Comparison of ENCODE assay signal across 8 mouse cellular contexts in the genomic region with DNA sequence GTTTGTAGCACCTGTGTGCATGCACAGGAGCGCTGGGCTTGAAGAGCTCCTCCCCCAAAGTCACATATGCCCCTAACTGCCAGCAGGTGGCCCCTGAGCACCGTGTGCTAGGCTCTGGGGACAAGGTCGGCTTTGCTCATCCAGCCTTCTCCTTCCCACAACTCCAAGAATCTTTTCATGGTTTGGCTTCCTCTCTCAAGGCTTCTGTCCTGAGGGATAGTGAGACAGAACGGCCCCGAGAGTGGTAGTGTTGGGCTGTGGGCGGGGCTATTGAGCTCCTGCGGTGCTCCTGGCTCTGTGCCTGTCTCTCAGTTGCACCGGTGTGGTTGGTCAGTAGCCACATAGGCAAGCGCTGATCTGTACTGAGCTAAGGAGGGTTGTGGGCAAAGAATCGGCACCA.
A peak's percentile ranks its signal among the peaks of the same experiment; 100 is the strongest.
DNase-seq lines count a peak whose midpoint lies in the region; ATAC-seq and TF ChIP-seq lines count a peak whose summit lies in the region.

No protein-coding gene starts in this region.

- intact Hi-C loops in left cerebral cortex, adult 2 months (cut with DNase I) = loop anchor here (2.0 to 10.0 kb wide), 4 partner anchors 396 to 1309 kb away; no protein-coding TSS in a partner anchor

- H3K4me3 ChIP-seq in cerebellum, adult 2 months (replicated peaks; ENCODE audit: insufficient read depth, low read depth, low read length) = no peak overlapping the region
- peak overlapping the region; percentile 30; the same call in 1 of the 2 replicates for H3K4me3 ChIP-seq in left cerebral cortex, adult 2 months

- H3K27me3 ChIP-seq in cerebellum, adult 2 months (ENCODE audit: control insufficient read depth, insufficient read depth, low read length) = no peaks in the 10 kb centered on the region

- no peak overlapping the region for H3K27ac ChIP-seq in cerebellum, adult 2 months (ENCODE audit: insufficient read depth, low read length)
- H3K27ac ChIP-seq in left cerebral cortex, adult 2 months = no peak overlapping the region

- no peak for TF ChIP-seq POLR2A in cerebellum, adult 2 months (IDR thresholded peaks at IDR 0.05; ENCODE audit: borderline replicate concordance, insufficient read depth, low read length)

- no peaks in the 10 kb centered on the region for H3K4me1 ChIP-seq in cerebellum, adult 2 months (ENCODE audit: control insufficient read depth, insufficient read depth, low read length)

- peak; percentile 80 for DNase-seq in heart, adult 11 months
- DNase-seq in heart, adult 9 months (ENCODE audit: low spot score in 2 of 2) = no peak
- peak; percentile 8 to 24 for DNase-seq in cerebellum, adult 2 months
- peak; percentile 79 for DNase-seq in forelimb bud, embryonic 11.5 days (ENCODE audit: low read depth, low spot score)
- peak; percentile 33 for DNase-seq in hindlimb bud, embryonic 11.5 days (ENCODE audit: extremely low spot score, low read depth, low spot score)
- DNase-seq in left cerebral cortex, adult 2 months (ENCODE audit: extremely low spot score in 1 of 2, low spot score in 2 of 2) = peak; percentile 48 to 53
- peak; percentile 51 for DNase-seq in right cerebral cortex, postnatal 14 days

- ATAC-seq in megakaryocyte, adult 5-6 weeks (ENCODE audit: poor library complexity, severe bottlenecking) = peak; percentile 90

- TF ChIP-seq CTCF in cerebellum, adult 2 months (IDR thresholded peaks at IDR 0.05; ENCODE audit: borderline replicate concordance, insufficient read depth, low read depth, low read length) = peak; percentile 81
- TF ChIP-seq CTCF in left cerebral cortex, adult 2 months (IDR thresholded peaks at IDR 0.05) = peak; percentile 77

- 4% methylated on average over 10 of the region's 10 CpGs for WGBS in cerebellum, adult 2 months

Comparison
In these comparisons a context has a peak if more than half of its experiments do, and no peak if none do; other contexts are left out.
1. DNase-seq: peak in heart, adult 11 months (single experiment), cerebellum, adult 2 months (2 of 2), forelimb bud, embryonic 11.5 days (single experiment), hindlimb bud, embryonic 11.5 days (single experiment), left cerebral cortex, adult 2 months (2 of 2) and right cerebral cortex, postnatal 14 days (single experiment); none in heart, adult 9 months (0 of 2).